Mouse (Mus musculus) midbrain, embryonic 15.5 days (tissue): ENCODE data around the gene Rab20. TPM values are rescaled to one million over a fixed set of nuclear protein-coding genes. Genes with fewer than 3 reads are reported as not detected.
"Not testable (repeated sequence)": the region's sequence is repeated elsewhere in the genome, so short reads cannot be mapped to it uniquely, and the experiment has no call there.

Experiments used
- ATAC-seq: fragments of 200-750 bp; cut with Nextera tagmentation; replicated peaks from 2 replicates; pipeline ENCODE4 v1.8.0; 2017; ENCODE audit warnings: moderate TSS enrichment
- H3K27ac ChIP-seq: fragments of 300-500 bp; sonication (generic); 2 replicates; pipeline ENCODE4 v1.5.1; 2015; ENCODE audit warnings: mild to moderate bottlenecking, inconsistent platforms
- H3K27me3 ChIP-seq: fragments of 300-500 bp; sonication (generic); replicated peaks from 2 replicates; pipeline ENCODE4 v1.6.1; 2015; ENCODE audit warnings: inconsistent platforms
- H3K36me3 ChIP-seq: fragments of 300-500 bp; sonication (generic); replicated peaks from 2 replicates; pipeline ENCODE4 v1.6.1; 2015; ENCODE audit warnings: inconsistent platforms
- H3K4me1 ChIP-seq: fragments of 300-500 bp; sonication (generic); 2 replicates; pipeline ENCODE4 v1.6.1; 2015; ENCODE audit warnings: inconsistent platforms
- H3K4me2 ChIP-seq: fragments of 300-500 bp; sonication (generic); 2 replicates; pipeline ENCODE4 v1.6.1; 2015; ENCODE audit warnings: inconsistent platforms, mild to moderate bottlenecking, moderate library complexity
- H3K4me3 ChIP-seq: fragments of 300-500 bp; sonication (generic); 2 replicates; pipeline ENCODE4 v1.5.1; 2015; ENCODE audit warnings: mild to moderate bottlenecking, inconsistent platforms
- H3K9ac ChIP-seq: fragments of 300-500 bp; sonication (generic); 2 replicates; pipeline ENCODE4 v1.6.1; 2015; ENCODE audit warnings: mild to moderate bottlenecking, inconsistent platforms
- H3K9me3 ChIP-seq: fragments of 300-500 bp; sonication (generic); 2 replicates; pipeline ENCODE4 v1.6.1; 2016; ENCODE audit warnings: inconsistent platforms
- WGBS: fragments of 180-500 bp; shearing (Covaris S2); methylation state at CpG from one replicate; pipeline ENCODE4 v1.1.7; 2015; ENCODE audit warnings: mixed read lengths; 5-methylcytosine and 5-hydroxymethylcytosine counted together
- polyA plus RNA-seq: library from polyadenylated mRNA; unstranded; fragments of >200 nt; fragmentation: Nextera tagmentation; extraction: Ambion mirVana; gene quantifications from 2 replicates; pipeline ENCODE4 v1.2.1, GENCODE M21; 2015

The Rab20 gene
- polyA plus RNA-seq, 1 experiment from 2014 or later: 0.71 TPM

DNA sequence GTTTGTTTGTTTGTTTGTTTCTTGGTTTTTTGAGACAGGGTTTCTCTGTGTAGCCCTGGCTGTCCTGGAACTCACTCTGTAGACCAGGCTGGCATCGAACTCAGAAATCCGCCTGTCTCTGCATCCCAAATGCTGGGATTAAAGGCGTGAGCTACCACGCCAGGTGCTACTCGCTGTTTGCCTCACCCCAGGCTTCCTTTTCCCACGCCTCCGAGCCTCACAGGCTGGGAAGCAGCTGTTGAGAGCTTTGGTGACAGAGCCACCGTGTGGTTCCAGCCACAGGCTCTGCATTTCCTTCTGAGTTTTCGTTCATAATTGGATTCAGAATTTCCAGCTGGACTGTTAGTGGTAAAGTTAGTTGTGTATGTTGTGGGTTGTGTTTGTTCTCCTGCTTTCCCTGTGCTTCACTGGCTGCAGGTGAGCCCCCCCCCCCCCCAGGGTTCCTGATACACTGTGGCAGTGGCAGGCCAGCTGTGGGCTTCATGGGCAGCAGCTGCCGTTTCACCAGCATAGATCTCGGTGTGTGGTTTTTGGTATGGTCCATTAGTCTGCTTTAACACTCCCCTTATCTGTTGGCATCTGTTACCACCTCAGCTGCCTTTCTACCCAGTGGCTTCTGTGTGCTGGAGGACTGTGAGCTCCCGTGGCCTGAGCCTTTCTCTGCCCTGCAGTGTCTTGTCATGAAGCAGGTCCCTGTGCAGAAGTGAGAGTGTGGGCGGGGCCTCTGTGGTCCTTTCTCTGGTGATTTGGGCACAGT, 25.1 kb upstream of the Rab20 start:
- no peak for ATAC-seq
- 85% methylated on average over 13 of the region's 13 CpGs for WGBS
- peaks cover 45% of the 10 kb centered on the region for H3K36me3 ChIP-seq
- no peak overlapping the region for H3K4me2 ChIP-seq
- H3K27ac ChIP-seq: no peak overlapping the region
- no peaks in the 10 kb centered on the region for H3K9me3 ChIP-seq
- H3K9ac ChIP-seq: no peak overlapping the region
- peaks cover 3% of the 10 kb centered on the region for H3K4me1 ChIP-seq
- H3K27me3 ChIP-seq: no peaks in the 10 kb centered on the region
- no peak overlapping the region for H3K4me3 ChIP-seq

- H3K4me2 ChIP-seq: no peak overlapping the region
- peaks cover 19% of the 10 kb centered on the region for H3K4me1 ChIP-seq
- H3K4me3 ChIP-seq: no peak overlapping the region
- 89% methylated on average over 4 of the region's 4 CpGs for WGBS
- peaks cover 10% of the 10 kb centered on the region; the same call in 1 of the 2 replicates for H3K36me3 ChIP-seq
- H3K27me3 ChIP-seq: peaks cover 9% of the 10 kb centered on the region; the same call in 1 of the 2 replicates
- H3K9ac ChIP-seq: no peak overlapping the region
- no peak for ATAC-seq
- H3K9me3 ChIP-seq: no peaks in the 10 kb centered on the region
- H3K27ac ChIP-seq: no peak overlapping the region
Observed at GRCm38 (mm10) chr8:11498786-11499485, 20.4 kb upstream of the Rab20 start.

DNA sequence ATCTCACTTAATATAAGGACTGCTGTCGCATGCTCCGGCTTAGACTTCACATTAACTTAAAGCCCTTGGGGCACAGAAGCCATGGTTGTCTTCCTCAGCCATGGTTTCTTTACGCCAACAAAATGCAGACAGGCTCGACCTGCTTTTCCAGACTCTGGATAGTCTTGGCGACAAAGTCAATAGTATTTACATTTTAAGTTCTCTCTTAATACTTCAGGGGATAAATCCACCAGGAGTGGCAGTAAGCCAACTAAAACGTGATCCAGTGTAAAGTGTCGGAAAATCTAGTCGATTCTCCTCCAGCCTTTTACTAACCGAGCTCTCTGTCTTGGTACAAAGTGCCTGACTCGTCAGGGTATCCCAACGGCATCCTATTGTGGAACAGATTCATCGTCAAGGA, 19.8 kb upstream of the Rab20 start:
- ATAC-seq: no peak
- Histone ChIP-seq H3K27ac (no peak overlapping the region), H3K9ac (no peak overlapping the region), H3K27me3 (peaks cover 9% of the 10 kb centered on the region; the same call in 1 of the 2 replicates), H3K9me3 (no peaks in the 10 kb centered on the region), H3K36me3 (peaks cover 4% of the 10 kb centered on the region; the same call in 1 of the 2 replicates), H3K4me1 (peaks cover 19% of the 10 kb centered on the region), H3K4me2 (peak overlapping the region; percentile 71), H3K4me3 (peak overlapping the region; percentile 78)
- WGBS: 76% methylated on average over 12 of the region's 12 CpGs

GRCm38 (mm10) chr8:11497017-11497990, 18.8 kb upstream of the Rab20 start, which contains the start of gene Naxd:
TSS of gene Naxd (plus strand) at chr8:11497506.
- peak; percentile 98 for ATAC-seq
- WGBS: 3% methylated on average over 73 of the region's 73 CpGs
- peak within 1 kb of the TSS; percentile 71 for H3K4me2 ChIP-seq
- H3K4me3 ChIP-seq: peak within 1 kb of the TSS; percentile 78
- no peaks in the 10 kb centered on the region for H3K9me3 ChIP-seq
- peak within 1 kb of the TSS; percentile 85 for H3K27ac ChIP-seq
- H3K4me1 ChIP-seq: peaks cover 19% of the 10 kb centered on the region
- H3K9ac ChIP-seq: peak within 1 kb of the TSS; percentile 90
- H3K27me3 ChIP-seq: peaks cover 13% of the 10 kb centered on the region; the same call in 1 of the 2 replicates
- H3K36me3 ChIP-seq: no peaks in the 10 kb centered on the region

- not testable (repeated sequence) for H3K36me3 ChIP-seq, H3K4me3 ChIP-seq, H3K9me3 ChIP-seq, ATAC-seq, H3K4me2 ChIP-seq, H3K9ac ChIP-seq, H3K4me1 ChIP-seq, H3K27ac ChIP-seq
- H3K27me3 ChIP-seq: peaks cover 28% of the 10 kb centered on the region
- 90% methylated on average over 2 of the region's 2 CpGs for whole genome bisulfite sequencing
Observed at GRCm38 (mm10) chr8:11492340-11492739, 13.8 kb upstream of the Rab20 start.

- Histone ChIP-seq H3K4me1 (no peaks in the 10 kb centered on the region), H3K9ac (no peak overlapping the region), H3K27ac (no peak overlapping the region), H3K4me2 (no peak overlapping the region), H3K27me3 (peaks cover 18% of the 10 kb centered on the region), H3K36me3 (no peaks in the 10 kb centered on the region), H3K4me3 (no peak overlapping the region), H3K9me3 (no peaks in the 10 kb centered on the region)
- ATAC-seq: no peak
- 80% methylated on average over 4 of the region's 4 CpGs for WGBS
Observed at GRCm38 (mm10) chr8:11487229-11487628, 8.7 kb upstream of the Rab20 start.

DNA sequence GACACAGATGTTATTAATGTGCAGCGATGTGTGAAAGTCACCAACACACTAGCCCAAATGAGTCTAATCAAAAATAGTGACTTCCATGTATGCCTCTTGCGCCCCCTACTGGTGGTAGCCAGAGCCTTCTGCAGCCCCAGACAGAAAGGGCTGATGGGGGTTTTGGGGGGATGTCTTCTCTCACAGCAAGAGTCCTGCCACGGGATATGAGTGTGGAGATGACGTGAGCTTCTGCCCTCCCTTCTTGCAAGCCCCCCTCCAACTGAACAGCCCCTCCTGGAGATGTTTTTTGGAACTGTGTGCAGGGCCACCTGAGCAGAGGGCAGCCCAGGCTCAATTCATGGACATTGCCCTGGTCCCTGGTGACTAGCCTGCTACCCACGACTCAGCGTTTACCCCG, 7.6 kb upstream of the Rab20 start:
- no peak for ATAC-seq
- Histone ChIP-seq H3K4me1 (no peaks in the 10 kb centered on the region), H3K36me3 (no peaks in the 10 kb centered on the region), H3K27ac (no peak overlapping the region), H3K9ac (no peak overlapping the region), H3K27me3 (peaks cover 13% of the 10 kb centered on the region; the same call in 1 of the 2 replicates), H3K9me3 (no peaks in the 10 kb centered on the region), H3K4me3 (no peak overlapping the region), H3K4me2 (no peak overlapping the region)
- 17% methylated on average over 7 of the region's 7 CpGs for WGBS

DNA sequence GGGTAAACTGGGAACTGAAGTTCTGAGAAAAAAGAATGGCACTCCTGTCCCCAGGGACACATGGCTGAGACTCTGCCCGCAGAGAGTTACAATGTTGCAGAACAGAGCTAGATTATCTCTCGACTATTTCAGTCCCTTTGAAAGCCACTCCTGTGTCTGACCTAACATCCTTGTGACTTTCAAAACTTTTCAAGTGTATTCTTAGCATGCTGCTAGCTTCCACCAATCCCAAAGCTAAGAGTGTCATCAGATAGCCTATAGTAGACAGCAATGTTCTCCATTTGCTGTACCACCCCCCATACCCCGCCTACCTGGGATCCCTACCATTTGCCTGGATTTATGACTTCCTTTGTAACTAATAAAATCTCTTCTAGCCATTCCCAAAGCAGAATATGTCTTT, 4.0 kb upstream of the Rab20 start:
- no peak for ATAC-seq
- peaks cover 34% of the 10 kb centered on the region for H3K27me3 ChIP-seq
- 70% methylated on average over 3 of the region's 3 CpGs for WGBS
- H3K9ac ChIP-seq: no peak overlapping the region
- peaks cover 10% of the 10 kb centered on the region for H3K4me1 ChIP-seq
- no peak overlapping the region for H3K4me3 ChIP-seq
- no peak overlapping the region for H3K27ac ChIP-seq
- H3K4me2 ChIP-seq: no peak overlapping the region
- no peaks in the 10 kb centered on the region for H3K9me3 ChIP-seq
- no peaks in the 10 kb centered on the region for H3K36me3 ChIP-seq

GRCm38 (mm10) chr8:11481876-11482275, 3.4 kb upstream of the Rab20 start:
- WGBS: 67% methylated on average over 3 of the region's 3 CpGs
- H3K4me1 ChIP-seq: peaks cover 13% of the 10 kb centered on the region
- no peaks in the 10 kb centered on the region for H3K36me3 ChIP-seq
- peaks cover 40% of the 10 kb centered on the region for H3K27me3 ChIP-seq
- H3K9ac ChIP-seq: no peak overlapping the region
- H3K27ac ChIP-seq: no peak overlapping the region
- no peak for ATAC-seq
- no peak overlapping the region for H3K4me3 ChIP-seq
- no peak overlapping the region for H3K4me2 ChIP-seq
- no peaks in the 10 kb centered on the region for H3K9me3 ChIP-seq

DNA sequence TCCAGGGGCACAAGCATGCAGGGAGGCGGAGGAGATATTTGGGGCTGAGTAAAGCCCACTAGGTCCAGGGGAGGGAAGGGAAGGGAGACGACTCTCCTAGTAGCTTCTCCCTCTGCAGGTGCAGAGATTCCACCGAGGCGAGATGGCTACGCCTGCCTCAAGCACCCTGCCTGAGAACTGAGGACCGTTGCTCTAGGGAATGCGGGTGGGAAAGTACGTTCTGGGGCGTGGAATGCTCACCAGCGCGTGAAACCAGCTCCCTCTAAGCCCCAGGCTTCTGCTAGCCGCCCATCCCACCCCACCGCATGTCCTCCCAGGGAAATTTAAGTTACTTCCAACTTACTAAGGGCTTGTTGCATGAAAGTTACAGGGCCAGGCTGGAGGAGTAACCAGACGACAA, 1.1 kb upstream of the Rab20 start:
- Histone ChIP-seq H3K9me3 (no peaks in the 10 kb centered on the region), H3K27ac (no peak overlapping the region), H3K9ac (no peak overlapping the region), H3K36me3 (no peaks in the 10 kb centered on the region), H3K27me3 (peaks cover 59% of the 10 kb centered on the region), H3K4me2 (no peak overlapping the region), H3K4me1 (peaks cover 19% of the 10 kb centered on the region), H3K4me3 (no peak overlapping the region)
- WGBS: 6% methylated on average over 14 of the region's 14 CpGs
- no peak for ATAC-seq

DNA sequence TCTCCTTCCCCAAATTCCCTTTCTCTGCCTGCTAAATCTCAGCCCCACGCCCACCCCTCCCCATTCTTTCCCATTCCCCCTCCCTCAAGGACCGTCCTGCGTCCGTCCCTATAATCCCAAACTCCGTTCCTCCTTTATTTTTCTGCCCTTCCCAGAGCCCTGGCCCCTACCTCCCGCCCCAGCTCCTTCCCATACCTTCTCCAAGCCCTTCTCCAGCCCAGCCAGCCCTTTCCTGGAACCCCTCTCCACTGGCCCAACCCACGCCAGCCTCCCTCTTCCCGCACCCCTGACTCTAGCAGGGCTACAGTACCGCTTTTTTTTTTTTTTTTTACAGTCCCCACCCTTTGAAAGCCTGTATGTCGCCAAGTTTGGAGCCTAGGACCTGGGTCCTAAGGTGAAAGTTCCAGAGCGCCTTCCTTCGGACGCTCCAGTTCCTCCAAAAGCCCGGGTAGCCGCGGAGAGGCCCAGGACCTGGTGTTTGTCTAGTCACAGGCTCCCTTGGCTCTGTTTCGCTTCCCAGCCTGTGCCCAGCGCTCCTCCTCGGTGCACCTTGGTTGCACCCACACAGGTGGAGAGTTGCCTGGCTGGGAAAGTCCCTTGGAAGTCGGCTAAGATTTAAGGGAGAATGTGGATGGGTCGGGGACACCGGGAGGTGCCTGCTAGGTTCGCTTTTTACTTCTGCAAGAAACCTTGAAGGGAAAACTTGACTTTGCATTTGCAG, 457 bp upstream of the Rab20 start:
- 2% methylated on average over 22 of the region's 23 CpGs for WGBS
- Histone ChIP-seq H3K4me1 (peaks cover 19% of the 10 kb centered on the region), H3K9me3 (no peaks in the 10 kb centered on the region), H3K27me3 (peaks cover 64% of the 10 kb centered on the region), H3K4me3 (peak overlapping the region; percentile 47), H3K36me3 (no peaks in the 10 kb centered on the region), H3K4me2 (peak overlapping the region; percentile 98), H3K27ac (no peak overlapping the region), H3K9ac (no peak overlapping the region)
- ATAC-seq: no peak; the same call in 1 of the 2 replicates
